Mouse (Mus musculus) stomach, postnatal 0 days (tissue): ENCODE results near the gene Fam206a. TPM values are rescaled to one million over a fixed set of nuclear protein-coding genes. Genes with fewer than 3 reads are reported as not detected.

Source experiments
- ATAC-seq: fragments of 200-750 bp; cut with Nextera tagmentation; 2 replicates; pipeline ENCODE4 v1.8.0; 2017; ENCODE audit not compliant: low FRiP score, low TSS enrichment
- DNase-seq: peaks from one replicate; pipeline ENCODE4 v3.0.0-alpha.2; 2016; ENCODE audit warnings: low spot score
- H3K27ac ChIP-seq: fragments of 300-500 bp; sonication (generic); replicated peaks from 2 replicates; pipeline ENCODE4 v1.5.1; 2014; ENCODE audit warnings: mild to moderate bottlenecking, control low read depth
- H3K27me3 ChIP-seq: fragments of 300-500 bp; sonication (generic); 2 replicates; pipeline ENCODE4 v1.6.1; 2014; ENCODE audit warnings: low read length; ENCODE audit not compliant: control insufficient read depth, insufficient read depth
- H3K36me3 ChIP-seq: fragments of 300-500 bp; sonication (generic); 2 replicates; pipeline ENCODE4 v1.6.1; 2014; ENCODE audit warnings: low read length, mixed read lengths; ENCODE audit not compliant: control insufficient read depth, insufficient read depth
- H3K4me1 ChIP-seq: fragments of 300-500 bp; sonication (generic); replicated peaks from 2 replicates; pipeline ENCODE4 v1.6.1; 2014; ENCODE audit warnings: antibody characterized with exemption; ENCODE audit not compliant: control insufficient read depth, insufficient read depth
- H3K4me2 ChIP-seq: fragments of 300-500 bp; sonication (generic); replicated peaks from 2 replicates; pipeline ENCODE4 v1.6.1; 2014; ENCODE audit warnings: low read depth, mild to moderate bottlenecking, control low read depth, moderate library complexity
- H3K4me3 ChIP-seq: fragments of 300-500 bp; sonication (generic); 2 replicates; pipeline ENCODE4 v1.5.1; 2014; ENCODE audit warnings: low read depth, low read length, control low read depth
- H3K9ac ChIP-seq: fragments of 300-500 bp; sonication (generic); 2 replicates; pipeline ENCODE4 v1.6.1; 2014; ENCODE audit warnings: mild to moderate bottlenecking, low read length, control low read depth, mixed read lengths
- H3K9me3 ChIP-seq: fragments of 300-500 bp; sonication (generic); 2 replicates; pipeline ENCODE4 v1.6.1; 2016; ENCODE audit warnings: low read length; ENCODE audit not compliant: control insufficient read depth
- CTCF ChIP-seq: IDR thresholded peaks from 2 replicates; pipeline ENCODE4 v1.5.1; 2016; ENCODE audit warnings: antibody characterized with exemption, low read depth, mild to moderate bottlenecking, moderate library complexity
- EP300 ChIP-seq: optimal IDR thresholded peaks from 2 replicates; pipeline ENCODE3; 2016; ENCODE audit warnings: antibody characterized with exemption
- WGBS: fragments of 180-500 bp; shearing (Covaris S2); extraction: QIAGEN DNeasy Blood & Tissue Kit; methylation state at CpG from one replicate; pipeline ENCODE4 v1.1.7; 2014; 5-methylcytosine and 5-hydroxymethylcytosine counted together
- polyA plus RNA-seq: library from polyadenylated mRNA; unstranded; fragments of >200 nt; fragmentation: Nextera tagmentation; extraction: Ambion mirVana; gene quantifications from 2 replicates; pipeline ENCODE4 v1.2.1, GENCODE M21; 2015

The Fam206a gene
- polyA plus RNA-seq, 1 experiment from 2014 or later: 4.5 TPM

DNA sequence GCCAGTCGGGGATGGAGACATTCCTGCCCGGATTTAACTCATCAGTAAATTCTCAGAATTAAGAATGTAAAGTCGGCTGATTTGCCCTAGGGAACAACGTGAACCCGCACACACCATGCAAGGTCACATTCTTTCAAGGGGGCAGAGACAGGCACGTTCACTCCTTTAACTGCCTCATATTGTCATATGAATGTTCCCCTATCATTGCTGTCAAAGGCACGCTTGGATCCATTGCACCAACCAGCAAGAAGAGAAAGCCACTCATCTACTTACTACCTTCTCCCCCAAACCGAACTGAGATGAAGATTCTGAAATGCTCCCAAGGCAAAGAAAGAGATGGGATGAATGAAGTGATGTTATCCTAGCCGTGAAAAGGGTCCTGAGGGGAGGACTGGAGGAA lies 56.6 kb downstream of the Fam206a start:
- Histone ChIP-seq H3K4me1 (no peaks in the 10 kb centered on the region), H3K36me3 (no peaks in the 10 kb centered on the region), H3K27ac (no peak overlapping the region), H3K4me3 (no peak overlapping the region), H3K9ac (no peak overlapping the region), H3K27me3 (no peaks in the 10 kb centered on the region), H3K4me2 (no peak overlapping the region), H3K9me3 (no peaks in the 10 kb centered on the region)
- WGBS: 73% methylated on average over 9 of the region's 9 CpGs
- no peak for TF ChIP-seq EP300
- no peak for TF ChIP-seq CTCF
- DNase-seq: no peak
- no peak for ATAC-seq

Other genes starting within 250 kb of the Fam206a start
- gene Gm26657, start 62.3 kb upstream of the Fam206a start, polyA plus RNA-seq: not detected in 2 replicates
- not detected in 2 replicates for gene Actl7b, start 60.9 kb upstream of the Fam206a start, polyA plus RNA-seq
- not detected in 2 replicates for gene Actl7a, start 58.9 kb upstream of the Fam206a start, polyA plus RNA-seq
- 10.3 and 11.3 TPM in 2 replicates for gene Elp1, start within 50 bp of the Fam206a start, polyA plus RNA-seq
- gene Ctnnal1, start 62.8 kb downstream of the Fam206a start, polyA plus RNA-seq: 9.2 and 9.3 TPM in 2 replicates
- gene Tmem245, start 145.1 kb downstream of the Fam206a start, polyA plus RNA-seq: 4.0 and 4.9 TPM in 2 replicates
- 0.21 TPM in 2 replicates for gene Frrs1l, start 188.0 kb downstream of the Fam206a start, polyA plus RNA-seq